Mouse (Mus musculus): Measurements from ENCODE around the gene Ankrd33b.

- TF ChIP-seq CTCF (IDR thresholded peaks at IDR 0.05; ENCODE audit: borderline replicate concordance, insufficient read depth, low read length) (no peak), POLR2A (IDR thresholded peaks at IDR 0.05; ENCODE audit: low read depth, low read length) (no peak)
Measured at GRCm38 (mm10) chr15:31363981-31364361, 3.6 kb downstream of the Ankrd33b start.

Measured in embryonic fibroblast, embryonic 13.5 days (primary cell).